Mouse (Mus musculus): ENCODE measurements around the gene Efna3.

DNA sequence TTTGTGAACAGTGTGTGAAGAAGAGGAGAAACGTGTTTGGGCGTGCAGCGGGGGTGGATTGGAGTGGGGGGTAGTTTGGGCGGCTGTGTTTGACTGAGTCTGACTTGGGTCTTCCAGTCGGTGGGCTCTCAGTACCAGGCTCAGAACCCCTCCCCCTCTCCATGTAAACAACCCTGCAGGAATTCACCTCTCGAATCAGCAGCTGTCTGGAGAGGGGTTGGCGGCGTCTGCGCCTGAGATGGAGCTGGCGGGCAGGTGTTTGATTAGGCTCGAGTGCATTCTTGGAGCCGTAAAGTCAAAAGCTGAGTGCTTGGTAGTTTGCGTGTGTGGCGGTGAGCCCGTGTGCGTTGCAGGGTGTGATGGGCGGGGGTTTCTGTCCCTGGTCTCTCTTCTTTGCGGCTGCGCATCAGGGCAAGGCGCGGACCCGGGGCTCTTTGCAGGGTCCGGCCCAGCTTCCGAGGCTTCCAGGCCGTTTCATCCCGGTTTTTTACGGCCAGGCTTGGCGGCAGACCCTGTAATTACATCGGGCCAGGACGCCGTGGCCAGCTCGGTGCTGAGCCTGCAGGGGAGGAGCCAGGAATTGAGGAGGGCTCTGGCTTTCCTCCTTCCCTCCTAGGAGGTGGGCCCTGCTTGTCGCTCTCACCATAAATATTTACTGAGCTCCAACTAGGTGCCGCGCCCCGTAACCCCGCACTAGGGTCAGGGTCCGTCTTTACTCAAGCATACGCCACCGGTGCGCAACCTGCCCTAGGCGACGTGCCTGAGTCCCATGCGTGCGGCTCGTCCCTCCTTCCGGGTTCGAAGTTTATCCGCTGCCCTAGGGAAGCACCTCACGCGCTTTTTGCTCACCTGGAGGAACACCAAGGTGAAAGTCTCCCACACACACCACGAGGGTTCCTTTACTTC lies 41.9 kb downstream of the Efna3 start, which contains the start of gene Efna1:
- TF ChIP-seq CTCF (IDR thresholded peaks at IDR 0.05) (peak; percentile 29; the same call in 1 of the 2 replicates), EP300 (IDR thresholded peaks at IDR 0.05) (peak; percentile 72)

Data from lung, postnatal 0 days (tissue).